Comparison of ENCODE assay signal across 15 mouse cellular contexts in genomic region chr15:83425277-83425676, GRCm38 (mm10). TPM values are rescaled to one million over a fixed set of nuclear protein-coding genes. Genes with fewer than 3 reads are reported as not detected.
DNase-seq lines count a peak whose midpoint lies in the region; ATAC-seq and TF ChIP-seq lines count a peak whose summit lies in the region.
"Had no signal": no experiment of that assay in that cellular context is flagged by ENCODE, and none has a peak within 500 bp of the region (broad histone marks: within the 10 kb centered on the region; RNA-seq: fewer than 3 reads in every experiment).

No protein-coding gene starts in this region.

- no peak overlapping the region; the same call in 1 of the 2 replicates for H3K4me2 ChIP-seq in heart, embryonic 12.5 days
- H3K4me2 ChIP-seq in lung, embryonic 15.5 days = no peak overlapping the region
- H3K4me2 ChIP-seq: hindbrain, embryonic 14.5 days had no signal

- no peak overlapping the region for H3K4me3 ChIP-seq in heart, embryonic 12.5 days
- no peak overlapping the region for H3K4me3 ChIP-seq in lung, embryonic 15.5 days
- no peak overlapping the region for H3K4me3 ChIP-seq in olfactory bulb, adult 2 months (ENCODE audit: insufficient read depth, low read depth, low read length)

- ATAC-seq in heart, embryonic 12.5 days (ENCODE audit: insufficient number of reproducible peaks, low FRiP score) = no peak
- ATAC-seq in lung, embryonic 15.5 days (ENCODE audit: borderline replicate concordance, extremely low read depth, low FRiP score, low TSS enrichment) = no peak
- ATAC-seq: activated CD4-positive, CD25-positive, alpha-beta regulatory T cell, adult 4 months; midbrain, embryonic 16.5 days had no signal

- H3K27ac ChIP-seq in heart, embryonic 12.5 days (ENCODE audit: poor library complexity, severe bottlenecking) = peak overlapping the region; percentile 74
- peak overlapping the region; percentile 53 for H3K27ac ChIP-seq in lung, embryonic 15.5 days
- peak overlapping the region; percentile 41 for H3K27ac ChIP-seq in olfactory bulb, adult 2 months (ENCODE audit: insufficient read depth, low read depth, low read length)

- H3K36me3 ChIP-seq in heart, embryonic 12.5 days = no peaks in the 10 kb centered on the region
- no peaks in the 10 kb centered on the region for H3K36me3 ChIP-seq in lung, embryonic 15.5 days

- H3K4me1 ChIP-seq in heart, embryonic 12.5 days (replicated peaks) = peaks cover 76% of the 10 kb centered on the region
- peaks cover 42% of the 10 kb centered on the region for H3K4me1 ChIP-seq in lung, embryonic 15.5 days
- H3K4me1 ChIP-seq in olfactory bulb, adult 2 months (ENCODE audit: control insufficient read depth, insufficient read depth, low read length) = peaks cover 23% of the 10 kb centered on the region

- H3K9ac ChIP-seq in heart, embryonic 12.5 days = no peak overlapping the region
- no peak overlapping the region for H3K9ac ChIP-seq in lung, embryonic 15.5 days

- TF ChIP-seq CTCF in olfactory bulb, adult 2 months (IDR thresholded peaks at IDR 0.05; ENCODE audit: insufficient read depth, low read depth, low read length) = no peak

- H3K9me3 ChIP-seq in heart, embryonic 12.5 days (replicated peaks) = no peaks in the 10 kb centered on the region
- H3K9me3 ChIP-seq in lung, embryonic 15.5 days = no peaks in the 10 kb centered on the region

- TF ChIP-seq POLR2A in olfactory bulb, adult 2 months (IDR thresholded peaks at IDR 0.05; ENCODE audit: insufficient read depth, low read depth, low read length) = no peak

- 43% methylated on average over 4 of the region's 4 CpGs for WGBS in heart, embryonic 12.5 days
- 70% methylated on average over 4 of the region's 4 CpGs for WGBS in lung, embryonic 15.5 days
- 68% methylated on average over 4 of the region's 4 CpGs for WGBS in olfactory bulb, adult 2 months

- DNase-seq in heart, adult 18-20 months = no peak
- no peak for DNase-seq in lung, postnatal 14 days
- peak; percentile 71 for DNase-seq in liver
- DNase-seq in right cerebral cortex, postnatal 36 days (ENCODE audit: low spot score in 2 of 2) = no peak
- DNase-seq: cerebellum, adult 8-10 months; kidney, adult 11 months; lung, postnatal 4 days; right cerebral cortex, postnatal 14 days; thymus, postnatal 25 days had no signal

- H3K27me3 ChIP-seq in heart, embryonic 12.5 days (replicated peaks) = no peaks in the 10 kb centered on the region
- H3K27me3 ChIP-seq in lung, embryonic 15.5 days = no peaks in the 10 kb centered on the region

RNA-seq across cellular contexts. Expression of gene Pacsin2, which starts 39.1 kb away (rescaled TPM):
- 70.8 and 72.0 TPM in 2 replicates for polyA plus RNA-seq in heart, embryonic 12.5 days (2016; fragmentation: Nextera tagmentation; extraction: Ambion mirVana)
- 100 to 1,000 TPM; 232 to 280 TPM for total RNA-seq in heart, adult 18-20 months (2021)
- polyA plus RNA-seq in lung, embryonic 15.5 days (2015; fragmentation: Nextera tagmentation; extraction: Ambion mirVana) = 68.1 and 70.9 TPM in 2 replicates
- polyA plus RNA-seq in olfactory bulb, adult 2 months (2012; ENCODE audit: insufficient read depth, insufficient read length, low replicate concordance, missing spikeins) = 149 TPM in 1 of 2 replicates, not detected in the other
